Mouse (Mus musculus) embryonic facial prominence, embryonic 14.5 days (tissue): ENCODE results near the gene Klhl33. TPM values are rescaled to one million over a fixed set of nuclear protein-coding genes. Genes with fewer than 3 reads are reported as not detected.

Source experiments
- ATAC-seq: fragments of 200-750 bp; cut with Nextera tagmentation; 2 replicates; pipeline ENCODE4 v1.8.0; 2017; ENCODE audit warnings: low read depth, moderate number of reproducible peaks, moderate TSS enrichment
- DNase-seq: peaks from one replicate; pipeline ENCODE4 v3.0.0-alpha.2; 2015; ENCODE audit warnings: low spot score
- H3K27ac ChIP-seq: fragments of 300-500 bp; sonication (generic); replicated peaks from 2 replicates; pipeline ENCODE4 v1.5.1; 2014; ENCODE audit warnings: low read depth, mild to moderate bottlenecking, low read length, moderate library complexity
- H3K27me3 ChIP-seq: fragments of 300-500 bp; sonication (generic); replicated peaks from 2 replicates; pipeline ENCODE4 v1.6.1; 2014; ENCODE audit warnings: low read length; ENCODE audit not compliant: control insufficient read depth, insufficient read depth
- H3K36me3 ChIP-seq: fragments of 300-500 bp; sonication (generic); 2 replicates; pipeline ENCODE4 v1.6.1; 2014; ENCODE audit warnings: low read length, mixed read lengths; ENCODE audit not compliant: control insufficient read depth, insufficient read depth
- H3K4me1 ChIP-seq: fragments of 300-500 bp; sonication (generic); 2 replicates; pipeline ENCODE4 v1.6.1; 2014; ENCODE audit warnings: antibody characterized with exemption, low read length; ENCODE audit not compliant: control insufficient read depth, insufficient read depth
- H3K4me2 ChIP-seq: fragments of 300-500 bp; sonication (generic); 2 replicates; pipeline ENCODE4 v1.6.1; 2014; ENCODE audit warnings: low read depth, mild to moderate bottlenecking, low read length, moderate library complexity, mixed read lengths
- H3K4me3 ChIP-seq: fragments of 300-500 bp; sonication (generic); 2 replicates; pipeline ENCODE4 v1.5.1; 2014; ENCODE audit warnings: low read depth, mild to moderate bottlenecking, low read length
- H3K9ac ChIP-seq: fragments of 300-500 bp; sonication (generic); 2 replicates; pipeline ENCODE4 v1.6.1; 2014; ENCODE audit warnings: low read depth, mild to moderate bottlenecking, low read length, moderate library complexity, mixed read lengths
- H3K9me3 ChIP-seq: fragments of 300-500 bp; sonication (generic); 2 replicates; pipeline ENCODE4 v1.6.1; 2016; ENCODE audit warnings: low read length; ENCODE audit not compliant: control insufficient read depth
- WGBS: fragments of 180-500 bp; shearing (Covaris S2); extraction: QIAGEN DNeasy Blood & Tissue Kit; methylation state at CpG from one replicate; pipeline ENCODE4 v1.1.7; 2014; 5-methylcytosine and 5-hydroxymethylcytosine counted together
- polyA plus RNA-seq: library from polyadenylated mRNA; unstranded; fragments of >200 nt; fragmentation: Nextera tagmentation; extraction: Ambion mirVana; gene quantifications from 2 replicates; pipeline ENCODE4 v1.2.1, GENCODE M21; 2014

The Klhl33 gene
- polyA plus RNA-seq, 1 experiment from 2014 or later = 0.21 TPM

DNA sequence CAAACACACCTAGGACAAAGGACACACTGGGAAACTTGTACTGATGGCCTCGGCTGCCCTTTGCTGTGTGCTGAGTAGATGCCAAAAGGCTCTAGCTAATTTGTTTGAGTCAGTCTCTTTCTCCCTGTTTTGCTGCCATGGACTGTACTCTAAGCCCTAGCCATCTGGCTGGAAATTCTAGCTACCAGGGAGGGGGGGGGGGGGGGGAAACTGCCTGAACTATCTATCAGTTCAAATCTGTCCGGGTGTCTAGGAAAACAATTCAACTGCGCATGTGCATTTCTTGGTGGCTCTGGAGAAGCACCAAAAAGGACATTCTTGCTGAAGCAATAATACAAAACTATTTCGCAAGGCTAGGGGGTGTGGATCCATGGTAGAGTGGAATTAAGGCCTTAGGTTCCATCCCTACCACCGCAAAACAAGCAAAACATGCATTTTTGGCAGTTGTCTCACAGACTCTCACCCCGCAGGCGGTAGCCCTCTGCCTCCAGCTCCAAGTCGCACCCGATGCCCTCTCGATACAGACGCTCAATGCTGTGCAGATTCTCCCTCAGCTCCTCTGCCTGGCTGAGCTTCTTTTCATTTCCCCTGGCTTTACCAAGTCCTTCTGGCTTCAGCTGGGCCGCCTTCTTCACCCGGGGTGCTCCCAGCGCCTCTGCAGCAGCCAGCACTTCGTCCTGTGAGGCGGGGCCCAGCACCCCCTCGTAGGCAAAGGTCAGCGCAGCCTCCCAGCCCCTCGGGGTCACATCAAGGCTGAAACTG, 1.1 kb downstream of the Klhl33 start:
- ATAC-seq (peak; percentile 53; the same call in 1 of the 2 replicates), DNase-seq (peak; percentile 80)
- Histone ChIP-seq H3K4me3 (peak overlapping the region; percentile 43), H3K9ac (peak overlapping the region; percentile 62), H3K36me3 (no peaks in the 10 kb centered on the region), H3K4me1 (0 out of 2 replicates have a peak, but pooled peaks cover 3% of the 10 kb centered on the region), H3K4me2 (peak overlapping the region; percentile 90), H3K9me3 (no peaks in the 10 kb centered on the region), H3K27me3 (no peaks in the 10 kb centered on the region), H3K27ac (no peak overlapping the region)
- WGBS = 12% methylated on average over 17 of the region's 19 CpGs

- no peaks in the 10 kb centered on the region for H3K36me3 ChIP-seq
- no peaks in the 10 kb centered on the region for H3K9me3 ChIP-seq
- H3K4me2 ChIP-seq = no peak overlapping the region
- H3K27me3 ChIP-seq = no peaks in the 10 kb centered on the region
- H3K27ac ChIP-seq = no peak overlapping the region
- DNase-seq = no peak
- ATAC-seq = no peak
- no peak overlapping the region for H3K9ac ChIP-seq
- H3K4me1 ChIP-seq = 0 out of 2 replicates have a peak, but pooled peaks cover 3% of the 10 kb centered on the region
- H3K4me3 ChIP-seq = no peak overlapping the region
Observed at GRCm38 (mm10) chr14:50895407-50895806, 1.9 kb downstream of the Klhl33 start.

- 79% methylated on average over 22 of the region's 22 CpGs for WGBS
Observed at GRCm38 (mm10) chr14:50892541-50893459, 4.5 kb downstream of the Klhl33 start.

DNA sequence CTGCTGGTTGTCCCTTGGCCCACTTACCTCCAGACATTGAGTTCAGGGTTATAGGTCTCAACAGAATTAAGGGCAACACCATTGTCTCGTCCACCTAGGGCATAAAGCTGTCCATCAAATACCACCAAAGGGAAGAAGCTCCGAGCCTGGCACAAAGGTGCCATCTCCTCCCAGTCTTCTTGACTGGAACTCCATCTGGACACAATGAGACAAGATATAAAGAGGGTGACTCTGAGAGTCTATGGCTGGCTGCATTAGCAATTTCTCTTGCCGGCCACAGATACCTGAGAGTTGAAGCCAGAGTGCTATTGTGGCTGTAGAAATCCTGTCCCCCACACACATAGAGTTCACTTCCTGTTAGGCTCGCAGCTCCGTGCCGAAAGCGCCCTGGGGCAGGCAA, 5.2 kb downstream of the Klhl33 start:
- ATAC-seq = no peak
- DNase-seq = no peak
- Histone ChIP-seq H3K27ac (no peak overlapping the region), H3K4me2 (no peak overlapping the region), H3K9me3 (no peaks in the 10 kb centered on the region), H3K27me3 (no peaks in the 10 kb centered on the region), H3K4me3 (no peak overlapping the region), H3K36me3 (no peaks in the 10 kb centered on the region), H3K9ac (no peak overlapping the region), H3K4me1 (0 out of 2 replicates have a peak, but pooled peaks cover 3% of the 10 kb centered on the region)
- WGBS = 84% methylated on average over 7 of the region's 7 CpGs

More at GRCm38 (mm10) chr14:50892541-50893459, 4.5 kb downstream of the Klhl33 start:
- no peaks in the 10 kb centered on the region for H3K36me3 ChIP-seq
- H3K4me2 ChIP-seq = no peak overlapping the region
- 0 out of 2 replicates have a peak, but pooled peaks cover 3% of the 10 kb centered on the region for H3K4me1 ChIP-seq
- no peak for ATAC-seq
- no peaks in the 10 kb centered on the region for H3K27me3 ChIP-seq
- H3K9ac ChIP-seq = no peak overlapping the region
- DNase-seq = peak; percentile 40
- no peak overlapping the region for H3K27ac ChIP-seq
- H3K9me3 ChIP-seq = no peaks in the 10 kb centered on the region
- H3K4me3 ChIP-seq = no peak overlapping the region

DNA sequence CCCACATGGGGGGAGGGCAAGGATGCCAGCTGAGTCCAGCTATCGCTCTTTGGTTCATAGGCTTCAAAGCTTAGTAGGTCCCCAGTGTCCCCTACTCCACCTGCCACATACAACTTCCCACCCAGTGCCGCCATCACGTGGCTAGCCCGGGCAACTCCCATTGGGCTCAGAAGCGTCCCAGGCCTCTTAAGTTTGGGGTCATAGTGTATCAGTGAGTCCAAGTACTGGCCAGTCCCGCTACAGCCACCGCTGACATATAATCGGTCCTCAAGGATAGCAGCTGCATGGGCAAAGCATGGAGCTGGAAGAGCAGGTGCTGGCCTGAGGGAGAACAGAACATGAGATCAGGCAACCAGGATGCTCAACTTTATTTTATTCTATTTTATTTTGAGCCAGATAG, 5.7 kb downstream of the Klhl33 start:
- H3K4me1 ChIP-seq = 0 out of 2 replicates have a peak, but pooled peaks cover 3% of the 10 kb centered on the region
- no peak overlapping the region for H3K9ac ChIP-seq
- H3K27me3 ChIP-seq = no peaks in the 10 kb centered on the region
- no peak for ATAC-seq
- DNase-seq = no peak
- WGBS = 92% methylated on average over 8 of the region's 8 CpGs
- H3K9me3 ChIP-seq = no peaks in the 10 kb centered on the region
- H3K4me2 ChIP-seq = no peak overlapping the region
- no peaks in the 10 kb centered on the region for H3K36me3 ChIP-seq
- H3K4me3 ChIP-seq = no peak overlapping the region
- no peak overlapping the region for H3K27ac ChIP-seq

DNA sequence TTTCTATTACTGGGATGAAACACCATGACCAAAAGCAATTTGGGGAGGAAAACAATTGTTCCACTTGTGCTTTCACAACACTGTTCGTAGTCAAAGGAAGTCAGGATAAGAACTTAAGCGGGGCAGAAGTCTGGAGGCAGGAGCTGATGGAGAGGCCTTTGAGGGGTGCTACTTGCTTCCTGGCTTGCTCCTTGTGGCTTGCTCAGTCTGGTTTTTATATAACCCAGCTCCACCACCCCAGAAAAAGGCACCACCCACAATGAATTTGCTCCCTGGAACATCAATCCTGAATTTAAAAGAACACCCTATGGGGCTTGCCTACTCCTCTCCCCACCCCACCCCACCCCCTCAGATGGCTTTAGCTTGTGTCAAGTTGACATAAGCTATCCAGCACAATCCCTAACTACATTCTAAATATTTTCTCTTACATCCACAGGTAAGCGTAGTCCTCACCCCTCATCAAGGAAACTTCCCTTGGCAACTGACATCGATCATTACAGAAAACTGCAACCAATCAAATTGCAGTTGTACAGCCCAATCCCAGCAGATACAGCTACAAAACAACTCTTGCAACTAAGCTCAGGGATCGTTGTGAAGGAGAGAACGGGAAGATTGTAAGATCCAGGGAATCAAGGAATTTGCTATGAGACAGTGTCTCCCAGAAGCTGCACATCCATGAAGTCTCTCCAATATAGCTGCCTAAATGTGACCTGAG, 20.9 kb downstream of the Klhl33 start:
- ATAC-seq = no peak
- Histone ChIP-seq H3K9me3 (no peaks in the 10 kb centered on the region), H3K4me3 (no peak overlapping the region), H3K4me2 (no peak overlapping the region), H3K36me3 (no peaks in the 10 kb centered on the region), H3K4me1 (no peaks in the 10 kb centered on the region), H3K9ac (no peak overlapping the region), H3K27me3 (no peaks in the 10 kb centered on the region), H3K27ac (no peak overlapping the region)
- no peak for DNase-seq
- WGBS = 81% methylated on average over 6 of the region's 6 CpGs

DNA sequence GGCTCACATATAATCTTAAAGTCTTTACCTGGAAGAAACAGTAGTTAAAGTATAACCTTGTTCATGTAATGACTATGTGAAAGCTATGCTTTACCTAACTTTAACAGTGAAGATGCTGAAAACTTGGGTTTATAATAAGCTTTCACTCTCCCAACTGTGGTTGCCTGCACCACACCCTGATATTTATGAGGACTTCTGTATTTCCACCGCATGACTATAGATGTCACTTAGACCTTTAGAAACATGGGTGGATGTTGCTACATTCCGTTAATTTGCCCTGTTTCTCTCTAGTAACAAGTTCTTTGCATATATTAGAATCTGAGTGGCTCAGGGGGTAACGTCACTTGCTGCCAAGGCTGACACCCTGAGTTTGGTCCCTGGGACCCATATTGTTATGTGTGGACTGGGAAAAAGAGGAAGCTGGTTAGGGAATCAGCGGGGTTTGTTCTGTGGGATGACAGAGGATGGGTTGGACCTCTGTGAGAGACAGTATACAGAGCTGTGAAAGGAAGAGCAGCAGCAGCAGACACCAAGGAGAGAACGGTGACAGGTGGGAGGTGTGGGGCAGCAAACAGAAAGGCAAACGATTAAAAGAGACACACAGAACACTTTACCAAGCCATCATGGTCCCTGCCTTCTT, 21.6 kb downstream of the Klhl33 start:
- 76% methylated on average over 6 of the region's 6 CpGs for WGBS
- DNase-seq = no peak
- H3K4me2 ChIP-seq = no peak overlapping the region
- H3K4me3 ChIP-seq = no peak overlapping the region
- H3K9me3 ChIP-seq = no peaks in the 10 kb centered on the region
- H3K27me3 ChIP-seq = no peaks in the 10 kb centered on the region
- H3K27ac ChIP-seq = no peak overlapping the region
- peaks cover 3% of the 10 kb centered on the region for H3K4me1 ChIP-seq
- H3K36me3 ChIP-seq = no peaks in the 10 kb centered on the region
- no peak overlapping the region for H3K9ac ChIP-seq
- no peak for ATAC-seq

DNA sequence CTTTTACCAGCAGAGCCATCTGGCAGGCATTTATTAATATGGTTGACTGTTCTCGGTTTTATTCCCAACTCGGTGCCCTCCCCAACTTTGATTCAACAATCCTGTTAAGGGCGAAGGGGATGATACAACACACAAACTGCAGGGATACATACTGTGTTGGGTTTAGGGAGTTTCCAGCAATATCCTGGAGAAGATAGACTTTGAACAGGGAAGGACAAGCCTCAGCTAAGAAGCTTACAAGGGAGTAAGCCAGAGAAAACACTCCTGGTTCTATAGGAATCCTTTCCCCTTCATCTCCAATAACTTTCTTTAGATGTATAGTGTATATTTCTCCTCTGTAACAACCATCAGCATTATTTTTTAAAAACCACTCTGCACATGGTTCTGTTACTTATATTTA, 22.1 kb downstream of the Klhl33 start:
- no peak overlapping the region for H3K4me3 ChIP-seq
- H3K9me3 ChIP-seq = no peaks in the 10 kb centered on the region
- H3K9ac ChIP-seq = no peak overlapping the region
- DNase-seq (no peak), ATAC-seq (no peak)
- H3K27ac ChIP-seq = no peak overlapping the region
- no peak overlapping the region for H3K4me2 ChIP-seq
- no peaks in the 10 kb centered on the region for H3K36me3 ChIP-seq
- peaks cover 5% of the 10 kb centered on the region for H3K4me1 ChIP-seq
- 79% methylated on average over 3 of the region's 3 CpGs for WGBS
- no peaks in the 10 kb centered on the region for H3K27me3 ChIP-seq
